Mouse (Mus musculus) ES-E14 (cell line): ENCODE measurements around the gene Mybpc1.

Source experiments
- CHD2 ChIP-seq: IDR thresholded peaks from 2 replicates; pipeline ENCODE4 v1.6.1; 2014; ENCODE audit warnings: mild to moderate bottlenecking, low read depth, low read length, inconsistent platforms
- HCFC1 ChIP-seq: IDR thresholded peaks from 2 replicates; pipeline ENCODE4 v1.6.1; 2012; ENCODE audit warnings: low read length, inconsistent platforms, borderline replicate concordance; ENCODE audit not compliant: insufficient read depth
- MAFK ChIP-seq: IDR thresholded peaks from 2 replicates; pipeline ENCODE4 v1.6.1; 2014; ENCODE audit warnings: mild to moderate bottlenecking, low read depth, low read length, inconsistent platforms; ENCODE audit not compliant: insufficient read depth
- ZC3H11A ChIP-seq: IDR thresholded peaks from 2 replicates; pipeline ENCODE4 v1.6.1; 2012; ENCODE audit warnings: low read depth, mild to moderate bottlenecking, inconsistent platforms, low read length, borderline replicate concordance

DNA sequence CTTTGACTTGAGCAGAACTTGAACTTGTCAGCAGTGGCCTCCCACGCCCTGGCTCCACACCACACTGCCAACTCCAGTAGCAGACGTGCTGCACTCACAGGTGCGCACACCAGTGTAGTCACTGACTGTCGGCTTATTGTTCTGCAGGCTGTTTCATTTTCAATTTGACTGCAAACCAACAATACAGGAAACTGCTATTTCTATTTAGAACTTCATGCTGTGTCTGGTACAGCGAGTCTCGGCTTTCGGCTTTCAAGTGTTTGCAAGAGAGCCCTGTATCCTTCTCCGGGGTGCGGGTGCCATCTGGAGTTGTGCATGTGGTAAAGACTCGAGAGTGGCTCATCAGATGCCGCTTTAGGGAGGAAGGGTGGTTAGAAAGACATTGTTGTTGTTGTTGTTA is 20.5 kb downstream of the Mybpc1 start:
- TF ChIP-seq CHD2 (no peak), MAFK (no peak), HCFC1 (no peak), ZC3H11A (no peak)
